Mouse (Mus musculus) heart, embryonic 16.5 days (tissue): ENCODE data around the gene Prr18. TPM values are rescaled to one million over a fixed set of nuclear protein-coding genes. Genes with fewer than 3 reads are reported as not detected.

ENCODE experiments used
- ATAC-seq: fragments of 200-750 bp; cut with Nextera tagmentation; replicated peaks from 2 replicates; pipeline ENCODE4 v1.8.0; 2017; ENCODE audit warnings: moderate number of reproducible peaks; ENCODE audit not compliant: insufficient read depth, low FRiP score; ENCODE audit errors: extremely low read depth
- H3K27ac ChIP-seq: fragments of 300-500 bp; sonication (generic); 2 replicates; pipeline ENCODE4 v1.5.1; 2014; ENCODE audit warnings: mild to moderate bottlenecking, low read length, control low read depth, moderate library complexity
- H3K27me3 ChIP-seq: fragments of 300-500 bp; sonication (generic); 2 replicates; pipeline ENCODE4 v1.6.1; 2014; ENCODE audit warnings: low read length, mixed read lengths; ENCODE audit not compliant: control insufficient read depth, insufficient read depth
- H3K36me3 ChIP-seq: fragments of 300-500 bp; sonication (generic); 2 replicates; pipeline ENCODE4 v1.6.1; 2014; ENCODE audit not compliant: control insufficient read depth, insufficient read depth
- H3K4me1 ChIP-seq: fragments of 300-500 bp; sonication (generic); 2 replicates; pipeline ENCODE4 v1.6.1; 2014; ENCODE audit warnings: low read length, mixed read lengths; ENCODE audit not compliant: control insufficient read depth, insufficient read depth
- H3K4me2 ChIP-seq: fragments of 300-500 bp; sonication (generic); 2 replicates; pipeline ENCODE4 v1.6.1; 2014; ENCODE audit warnings: low read depth, mild to moderate bottlenecking, control low read depth, low read length
- H3K4me3 ChIP-seq: fragments of 300-500 bp; sonication (generic); 2 replicates; pipeline ENCODE4 v1.5.1; 2014; ENCODE audit warnings: mild to moderate bottlenecking, control low read depth, low read length
- H3K9ac ChIP-seq: fragments of 300-500 bp; sonication (generic); 2 replicates; pipeline ENCODE4 v1.6.1; 2014; ENCODE audit warnings: low read length, control low read depth
- H3K9me3 ChIP-seq: fragments of 300-500 bp; sonication (generic); replicated peaks from 2 replicates; pipeline ENCODE4 v1.6.1; 2016; ENCODE audit warnings: low read length; ENCODE audit not compliant: control insufficient read depth
- WGBS: fragments of 180-500 bp; shearing (Covaris S2); extraction: QIAGEN DNeasy Blood & Tissue Kit; methylation state at CpG from one replicate; pipeline ENCODE4 v1.1.7; 2014; 5-methylcytosine and 5-hydroxymethylcytosine counted together
- polyA plus RNA-seq: library from polyadenylated mRNA; unstranded; fragments of >200 nt; fragmentation: Nextera tagmentation; extraction: Ambion mirVana; gene quantifications from 2 replicates; pipeline ENCODE4 v1.2.1, GENCODE M21; 2015

Prr18 gene
- polyA plus RNA-seq, 1 experiment from 2014 or later: 0.21 TPM

DNA sequence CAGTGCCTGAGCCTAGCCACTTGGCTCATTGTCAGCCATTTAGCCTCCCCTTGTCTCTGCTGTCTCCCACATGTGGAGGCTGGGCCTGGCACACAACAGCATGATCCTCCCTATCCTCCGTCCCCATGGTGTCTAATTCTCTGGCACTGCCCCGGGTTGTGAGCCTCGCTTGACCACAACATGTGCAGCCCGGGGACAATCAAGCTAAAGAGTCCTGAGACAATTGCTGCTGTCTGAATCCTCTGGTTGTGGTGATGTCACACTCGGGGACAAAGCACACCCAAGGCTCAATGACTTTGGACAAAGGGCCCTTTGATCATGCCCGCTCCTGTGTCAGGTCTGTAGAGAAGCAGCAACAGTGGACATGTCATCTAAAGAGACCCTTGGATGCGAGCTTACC, 13.8 kb downstream of the Prr18 start:
- Histone ChIP-seq H3K36me3 (no peaks in the 10 kb centered on the region), H3K27ac (no peak overlapping the region), H3K27me3 (no peaks in the 10 kb centered on the region), H3K4me2 (no peak overlapping the region), H3K4me1 (no peaks in the 10 kb centered on the region), H3K9me3 (no peaks in the 10 kb centered on the region), H3K9ac (no peak overlapping the region), H3K4me3 (no peak overlapping the region)
- WGBS: 77% methylated on average over 7 of the region's 7 CpGs
- ATAC-seq: no peak

DNA sequence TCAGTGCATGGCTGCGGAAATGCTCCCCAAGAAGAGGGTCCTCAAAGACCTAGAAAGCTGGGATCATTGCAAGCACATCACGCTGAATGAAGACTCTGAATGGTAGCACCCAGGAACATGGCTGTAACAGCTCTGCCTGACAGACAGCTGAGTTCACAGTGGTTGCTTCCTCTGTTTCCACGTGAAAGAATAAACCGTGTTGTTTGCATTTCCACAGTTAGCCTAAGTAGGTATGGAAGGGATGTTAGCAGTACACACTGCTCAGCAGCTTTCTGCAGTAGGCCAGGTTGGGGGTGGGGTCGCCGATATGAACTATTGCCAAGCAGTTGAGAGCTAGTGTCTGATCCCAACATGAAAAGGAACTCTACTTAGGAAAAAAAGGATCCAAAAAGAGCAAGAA, 18.4 kb downstream of the Prr18 start, which contains the start of gene T2:
T2 (plus strand) TSS at position 301 of the 400 bp plus-strand sequence.
- H3K4me3 ChIP-seq: no peak within 1 kb of the TSS

DNA sequence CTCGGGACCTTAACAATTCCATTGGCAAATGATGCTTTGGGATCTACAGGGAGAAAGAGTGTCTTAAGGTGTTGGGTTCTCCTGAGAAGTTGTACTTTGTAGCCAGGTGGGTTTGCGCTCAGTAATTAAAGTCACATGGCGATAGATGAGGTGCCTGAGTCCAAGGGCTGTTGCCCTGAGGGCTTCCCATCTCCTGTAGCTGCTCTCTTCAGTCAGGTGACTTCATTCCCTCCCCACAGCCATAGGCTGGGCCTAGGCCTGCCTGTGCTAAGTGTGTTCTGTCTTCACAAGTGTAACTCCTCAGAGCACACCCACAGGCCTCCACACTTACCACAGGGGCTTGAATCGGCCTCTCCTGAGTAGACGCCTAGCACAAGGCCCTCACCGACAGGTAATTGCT, 20.2 kb downstream of the Prr18 start:
- Histone ChIP-seq H3K9ac (no peak overlapping the region), H3K4me2 (no peak overlapping the region)
- no peak for ATAC-seq

More for the DNA sequence above, 18.4 kb downstream of the Prr18 start, which contains the start of gene T2:
- no peaks in the 10 kb centered on the region for H3K27me3 ChIP-seq
- 83% methylated on average over 6 of the region's 6 CpGs for WGBS
- no peak for ATAC-seq
- H3K27ac ChIP-seq: no peak within 1 kb of the TSS
- no peaks in the 10 kb centered on the region for H3K4me1 ChIP-seq
- no peak within 1 kb of the TSS for H3K9ac ChIP-seq
- no peaks in the 10 kb centered on the region for H3K9me3 ChIP-seq
- no peaks in the 10 kb centered on the region for H3K36me3 ChIP-seq
- no peak within 1 kb of the TSS for H3K4me2 ChIP-seq

DNA sequence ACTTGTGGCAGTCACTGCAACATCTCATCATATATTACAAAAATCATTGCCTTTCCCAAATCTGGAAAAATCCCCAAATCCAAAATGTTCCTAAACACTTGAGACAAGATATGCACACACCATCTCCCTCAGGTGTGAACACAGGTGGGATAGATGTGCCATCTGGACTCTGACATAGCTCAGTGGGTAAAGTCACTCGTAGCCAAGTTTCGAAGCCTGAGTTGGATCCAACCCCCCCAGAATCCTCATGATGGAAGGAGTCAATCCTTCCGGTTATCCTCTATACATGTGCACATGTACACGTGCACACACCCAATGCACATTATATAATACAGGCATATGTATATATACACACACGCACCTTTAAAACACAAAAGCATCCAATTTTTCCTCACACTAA, 23.6 kb downstream of the Prr18 start:
- Histone ChIP-seq H3K4me3 (no peak overlapping the region), H3K27me3 (peaks cover 11% of the 10 kb centered on the region; the same call in 1 of the 2 replicates), H3K4me2 (no peak overlapping the region), H3K9ac (no peak overlapping the region), H3K9me3 (no peaks in the 10 kb centered on the region), H3K27ac (no peak overlapping the region), H3K36me3 (no peaks in the 10 kb centered on the region), H3K4me1 (no peaks in the 10 kb centered on the region)
- 88% methylated on average over 5 of the region's 5 CpGs for WGBS
- no peak for ATAC-seq

More for the DNA sequence above, 20.2 kb downstream of the Prr18 start:
- Histone ChIP-seq H3K36me3 (no peaks in the 10 kb centered on the region), H3K9me3 (no peaks in the 10 kb centered on the region), H3K4me1 (no peaks in the 10 kb centered on the region), H3K4me3 (no peak overlapping the region), H3K27me3 (no peaks in the 10 kb centered on the region), H3K27ac (no peak overlapping the region)
- 84% methylated on average over 6 of the region's 6 CpGs for WGBS

DNA sequence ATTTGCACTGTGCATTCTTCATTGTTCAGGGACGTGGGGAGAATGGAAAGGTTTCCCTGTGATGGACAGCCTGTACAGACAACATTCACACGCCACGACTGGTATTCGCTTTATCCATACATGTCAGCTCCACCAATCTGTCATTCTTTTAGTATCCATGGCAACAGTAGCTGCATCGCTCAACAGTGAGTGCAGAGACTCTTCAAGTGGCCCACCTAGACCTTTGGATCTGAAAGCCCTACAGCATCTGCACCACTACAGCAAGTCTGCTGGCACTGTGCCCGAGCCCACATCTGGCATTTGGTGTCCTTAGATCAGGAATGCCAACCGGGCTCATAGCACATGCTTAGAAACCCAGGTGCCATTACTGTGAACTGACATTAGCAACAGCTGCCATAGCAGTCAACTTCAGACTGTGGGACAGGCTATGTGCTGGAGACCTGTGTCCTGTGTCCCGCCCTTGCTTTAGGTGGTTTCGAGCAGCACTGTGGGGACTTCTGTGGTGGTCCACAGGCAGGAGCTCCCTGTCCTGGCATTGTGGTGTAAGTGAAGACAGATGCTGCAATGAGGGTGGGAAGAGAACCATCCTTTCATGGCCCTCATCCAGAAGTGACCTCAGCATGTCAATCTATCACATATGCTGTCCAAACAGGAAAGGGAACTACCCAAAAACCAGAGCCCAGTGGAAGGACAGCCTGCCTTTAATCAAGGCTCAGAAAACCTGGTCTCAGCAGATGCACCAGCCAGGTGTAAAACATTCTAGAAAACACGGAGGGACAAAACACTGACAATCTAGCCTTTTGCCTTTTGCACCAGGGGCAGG, 24.2 kb downstream of the Prr18 start:
- no peak for ATAC-seq
- 69% methylated on average over 10 of the region's 10 CpGs for WGBS
- Histone ChIP-seq H3K4me1 (no peaks in the 10 kb centered on the region), H3K9me3 (no peaks in the 10 kb centered on the region), H3K4me2 (no peak overlapping the region), H3K4me3 (no peak overlapping the region), H3K36me3 (no peaks in the 10 kb centered on the region), H3K27ac (no peak overlapping the region), H3K9ac (no peak overlapping the region), H3K27me3 (peaks cover 11% of the 10 kb centered on the region; the same call in 1 of the 2 replicates)

DNA sequence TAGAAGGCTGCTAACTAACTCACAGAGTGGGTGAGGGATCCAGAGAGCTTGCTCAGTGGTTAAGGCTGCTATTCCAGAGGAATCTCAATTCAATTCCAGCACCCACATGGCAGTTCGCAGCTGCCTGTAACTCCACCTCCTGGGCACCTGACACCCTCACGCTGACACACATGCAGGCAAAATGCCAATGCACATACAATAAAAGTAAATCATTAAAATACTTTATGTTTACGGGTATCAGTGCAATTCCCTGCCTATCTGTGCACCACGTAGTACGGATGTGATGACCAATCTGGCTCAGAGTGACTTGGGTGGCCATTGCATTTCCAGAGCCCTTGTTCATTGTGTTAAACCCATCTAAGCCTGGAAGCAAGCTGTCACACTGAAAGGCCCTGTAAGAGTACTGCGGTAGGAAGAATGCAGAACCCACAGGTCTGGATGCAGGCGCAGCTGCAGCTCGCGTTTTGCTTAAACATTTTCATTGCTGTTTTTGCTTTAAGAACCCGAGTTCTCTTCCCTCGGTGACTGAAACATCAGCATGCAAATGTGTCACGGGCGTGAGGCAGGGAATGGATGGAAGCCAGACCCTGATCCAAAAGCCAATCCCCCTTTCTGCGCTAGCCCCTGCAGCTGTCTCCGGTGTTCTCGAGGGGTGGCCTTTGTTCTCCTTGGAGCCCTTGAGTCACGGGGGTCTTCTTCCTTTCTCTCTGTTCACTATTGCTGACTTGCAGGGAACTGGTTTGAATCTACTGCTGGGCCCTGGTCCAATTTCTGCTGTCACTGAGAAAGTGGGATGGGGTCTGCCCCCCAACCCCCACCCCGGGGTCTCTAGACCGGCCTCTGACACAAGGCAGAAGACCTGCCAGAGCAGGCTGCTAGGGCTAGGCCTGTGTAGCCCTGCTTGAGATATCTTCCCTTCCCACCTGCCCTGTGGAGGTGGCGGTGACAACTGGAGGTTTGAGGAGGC, 30.5 kb downstream of the Prr18 start:
- Histone ChIP-seq H3K4me2 (peak overlapping the region; percentile 34; the same call in 1 of the 2 replicates), H3K4me3 (no peak overlapping the region), H3K36me3 (no peaks in the 10 kb centered on the region), H3K9ac (peak overlapping the region; percentile 16), H3K27me3 (peaks cover 15% of the 10 kb centered on the region), H3K27ac (no peak overlapping the region; the same call in 1 of the 2 replicates), H3K4me1 (peaks cover 16% of the 10 kb centered on the region), H3K9me3 (no peaks in the 10 kb centered on the region)
- WGBS: 32% methylated on average over 20 of the region's 20 CpGs
- ATAC-seq: no peak

DNA sequence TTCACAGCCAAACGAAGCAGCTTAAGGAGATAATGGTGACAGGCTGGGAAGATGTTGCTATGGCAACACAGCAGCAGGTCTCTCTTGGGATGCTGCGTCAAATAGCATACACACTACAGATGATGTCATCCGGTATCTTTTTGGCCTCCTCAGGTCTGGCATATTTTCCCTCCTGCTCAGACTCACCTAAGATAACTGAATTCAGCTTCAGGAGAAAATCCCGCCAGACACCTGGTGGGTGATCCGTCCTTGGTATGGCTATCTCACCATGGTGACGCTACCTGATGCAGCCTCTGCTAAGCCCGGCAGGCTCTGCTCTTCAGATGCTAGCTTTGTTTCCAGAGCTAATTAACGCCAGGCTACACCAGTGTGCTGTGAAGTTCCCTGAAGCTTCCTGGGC, 31.3 kb downstream of the Prr18 start:
- Histone ChIP-seq H3K4me1 (peaks cover 16% of the 10 kb centered on the region), H3K4me2 (no peak overlapping the region), H3K27me3 (peaks cover 9% of the 10 kb centered on the region), H3K27ac (no peak overlapping the region), H3K36me3 (no peaks in the 10 kb centered on the region), H3K4me3 (no peak overlapping the region), H3K9me3 (no peaks in the 10 kb centered on the region), H3K9ac (no peak overlapping the region)
- WGBS: 27% methylated on average over 8 of the region's 8 CpGs
- ATAC-seq: no peak

DNA sequence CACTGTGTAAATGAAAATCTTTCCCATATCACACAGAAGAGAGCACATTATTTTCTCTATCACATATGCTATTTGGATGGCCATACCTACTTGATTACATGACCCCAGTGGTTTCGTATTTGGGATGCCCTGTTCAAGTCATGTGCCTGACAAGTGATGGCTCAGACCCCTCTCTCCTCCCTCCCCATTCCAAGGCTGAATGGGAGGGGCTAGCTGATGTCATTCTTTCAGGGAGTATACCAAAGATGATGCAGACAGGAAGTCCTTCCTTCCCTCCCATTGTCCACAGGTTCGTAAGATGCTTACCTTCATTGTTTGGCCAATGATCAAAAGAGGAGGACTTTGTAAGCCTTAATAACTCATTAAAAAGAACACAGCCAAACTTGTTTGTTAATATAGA, 31.9 kb downstream of the Prr18 start:
- Histone ChIP-seq H3K4me2 (no peak overlapping the region), H3K36me3 (no peaks in the 10 kb centered on the region), H3K27ac (no peak overlapping the region), H3K4me1 (peaks cover 16% of the 10 kb centered on the region), H3K27me3 (peaks cover 9% of the 10 kb centered on the region), H3K9me3 (no peaks in the 10 kb centered on the region), H3K9ac (no peak overlapping the region), H3K4me3 (no peak overlapping the region)
- no peak for ATAC-seq
- 62% methylated on average over 2 of the region's 2 CpGs for WGBS
